Mouse (Mus musculus): Measurements from ENCODE around the gene Eaf1. TPM values are rescaled to one million over a fixed set of nuclear protein-coding genes. Genes with fewer than 3 reads are reported as not detected.

Eaf1 gene
- 8.7 and 12.8 TPM in 2 replicates for polyA plus RNA-seq (2015; fragmentation: Nextera tagmentation; extraction: Ambion mirVana)

DNA sequence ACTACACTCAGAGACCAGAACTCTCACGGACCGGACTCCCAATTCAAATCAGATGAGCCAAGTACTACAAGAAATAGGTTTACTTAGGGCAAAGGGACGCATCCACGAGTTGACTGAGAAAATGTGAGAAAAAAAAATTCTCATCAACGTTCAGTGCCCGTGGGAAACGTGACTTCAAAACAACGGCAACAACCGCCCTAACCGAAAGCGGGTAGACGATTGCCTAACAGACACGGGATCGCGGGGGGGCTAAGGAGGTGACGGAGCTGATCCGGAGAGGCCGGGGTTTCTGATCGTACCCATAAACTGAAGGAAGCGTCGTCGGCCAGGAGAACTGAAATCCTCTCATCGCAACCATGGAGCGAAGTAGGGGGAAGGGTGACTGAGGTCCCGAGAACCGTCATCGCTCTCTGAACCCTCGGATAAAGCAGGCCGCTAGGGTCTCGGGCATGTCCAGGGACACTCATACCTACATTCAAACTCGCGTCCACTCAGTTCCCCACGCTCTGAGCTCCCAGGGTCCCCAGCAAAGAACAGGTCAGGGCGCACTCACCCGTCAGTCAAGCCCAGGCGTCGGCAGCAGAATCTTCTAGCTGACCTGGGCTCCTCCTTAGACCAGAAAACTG is at the start of gene Eaf1:
Eaf1 (plus strand) TSS at position 51 of the 626 bp plus-strand sequence.

DNA sequence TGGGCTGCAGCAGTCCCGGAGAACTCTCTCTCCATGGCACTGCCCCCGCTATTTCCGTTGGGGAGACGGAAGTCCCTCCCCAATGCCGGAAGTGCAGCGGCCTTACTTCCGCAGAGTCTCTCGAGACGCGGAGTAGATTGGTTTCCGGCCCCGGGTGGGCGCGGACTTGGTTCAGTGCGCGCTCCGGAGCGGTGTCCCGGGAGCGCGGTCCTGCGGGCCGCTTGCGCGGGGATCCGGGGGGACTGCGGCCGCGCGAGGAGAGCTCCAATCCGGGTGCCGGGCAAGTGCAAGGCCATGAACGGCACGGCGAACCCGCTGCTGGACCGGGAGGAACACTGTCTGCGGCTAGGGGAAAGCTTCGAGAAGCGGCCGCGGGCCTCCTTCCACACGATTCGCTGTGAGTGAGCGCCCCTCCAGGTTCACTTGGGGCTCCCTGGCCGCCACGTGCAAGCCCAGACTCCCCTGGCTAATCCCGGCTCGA is 816 bp downstream of the Eaf1 start, which contains the start of gene Mettl6:
Mettl6 (minus strand) TSS at position 66 of the 481 bp plus-strand sequence.

Other genes with a start within 250 kb of the Eaf1 start
- 14.6 and 16.4 TPM in 2 replicates for gene Phf7, start 243.1 kb upstream of the Eaf1 start, polyA plus RNA-seq (2015; fragmentation: Nextera tagmentation; extraction: Ambion mirVana)
- 34.6 and 44.1 TPM in 2 replicates for gene Bap1, start 242.9 kb upstream of the Eaf1 start, polyA plus RNA-seq (2015; fragmentation: Nextera tagmentation; extraction: Ambion mirVana)
- 2.4 and 3.7 TPM in 2 replicates for gene Dnah1, start 170.5 kb upstream of the Eaf1 start, polyA plus RNA-seq (2015; fragmentation: Nextera tagmentation; extraction: Ambion mirVana)
- 28.5 and 34.7 TPM in 2 replicates for gene Capn7, start 157.8 kb upstream of the Eaf1 start, polyA plus RNA-seq (2015; fragmentation: Nextera tagmentation; extraction: Ambion mirVana)
- 31.4 and 55.7 TPM in 2 replicates for gene Sh3bp5, start 58.3 kb upstream of the Eaf1 start, polyA plus RNA-seq (2015; fragmentation: Nextera tagmentation; extraction: Ambion mirVana)
- 50.2 and 56.8 TPM in 2 replicates for gene Mettl6, start 641 bp downstream of the Eaf1 start, polyA plus RNA-seq (2015; fragmentation: Nextera tagmentation; extraction: Ambion mirVana)
- gene Colq, start 96.9 kb downstream of the Eaf1 start, polyA plus RNA-seq (2015; fragmentation: Nextera tagmentation; extraction: Ambion mirVana) = 0.19 and 0.28 TPM in 2 replicates
- 1.7 and 4.4 TPM in 2 replicates for gene Gm49387, start 146.5 kb downstream of the Eaf1 start, polyA plus RNA-seq (2015; fragmentation: Nextera tagmentation; extraction: Ambion mirVana)
- gene Btd, start 146.6 kb downstream of the Eaf1 start, polyA plus RNA-seq (2015; fragmentation: Nextera tagmentation; extraction: Ambion mirVana) = 44.6 and 69.2 TPM in 2 replicates
- gene Hacl1, start 146.9 kb downstream of the Eaf1 start, polyA plus RNA-seq (2015; fragmentation: Nextera tagmentation; extraction: Ambion mirVana) = 48.8 and 87.4 TPM in 2 replicates